Mouse (Mus musculus): Measurements from ENCODE around the gene Zbtb20.

DNA sequence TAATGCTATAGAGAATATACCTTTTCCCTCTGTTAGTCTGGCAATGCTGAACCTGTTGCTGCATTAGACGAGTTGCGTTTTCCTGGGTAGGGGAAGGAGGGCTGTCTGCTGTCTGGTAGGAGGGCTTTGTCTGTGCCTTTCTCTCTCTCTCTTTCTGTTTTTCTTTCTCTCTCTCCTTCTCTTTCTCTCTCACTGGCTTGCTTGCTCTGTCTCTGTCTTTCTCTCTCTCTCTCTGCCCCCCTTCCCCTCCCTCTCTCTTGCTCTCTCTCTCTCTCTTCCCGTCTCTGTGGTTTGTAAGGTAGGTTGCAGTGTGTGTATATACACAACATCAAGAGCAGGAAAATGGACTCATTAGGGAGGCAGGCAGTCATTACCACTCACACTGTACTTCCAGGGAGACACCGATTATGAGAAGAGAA is 31.6 kb downstream of the Zbtb20 start:
- TF ChIP-seq CTCF (IDR thresholded peaks at IDR 0.05; ENCODE audit: low read depth, low read length) (no peak), GATA1 (IDR thresholded peaks at IDR 0.05; ENCODE audit: borderline replicate concordance, low read length) (no peak), POLR2AphosphoS5 (IDR thresholded peaks at IDR 0.05; ENCODE audit: insufficient replicate concordance, low read depth, low read length) (no peak)

Data from G1E (cell line).